8 mouse cellular contexts compared by ENCODE assay signal in genomic region chr3:88145952-88146351, GRCm38 (mm10). TPM values are rescaled to one million over a fixed set of nuclear protein-coding genes. Genes with fewer than 3 reads are reported as not detected.
DNase-seq lines count a peak whose midpoint lies in the region; ATAC-seq lines count a peak whose summit lies in the region.

No protein-coding gene starts in this region.

- no peak overlapping the region for H3K4me3 ChIP-seq in kidney, embryonic 16.5 days (ENCODE audit: low read length)
- peak overlapping the region; percentile 96 for H3K4me3 ChIP-seq in heart, embryonic 15.5 days
- peak overlapping the region; percentile 80 for H3K4me3 ChIP-seq in liver, embryonic 15.5 days (replicated peaks)

- peak overlapping the region; percentile 5; the same call in 1 of the 2 replicates for H3K9ac ChIP-seq in kidney, embryonic 16.5 days (replicated peaks; ENCODE audit: low read length)
- H3K9ac ChIP-seq in heart, embryonic 15.5 days = peak overlapping the region; percentile 91
- H3K9ac ChIP-seq in liver, embryonic 15.5 days = peak overlapping the region; percentile 25; the same call in 1 of the 2 replicates

- H3K27me3 ChIP-seq in kidney, embryonic 16.5 days (ENCODE audit: insufficient read depth, low read length) = no peaks in the 10 kb centered on the region
- H3K27me3 ChIP-seq in heart, embryonic 15.5 days = no peaks in the 10 kb centered on the region
- H3K27me3 ChIP-seq in liver, embryonic 15.5 days = 0 out of 2 replicates have a peak, but pooled peaks cover 2% of the 10 kb centered on the region

- H3K36me3 ChIP-seq in kidney, embryonic 16.5 days (ENCODE audit: insufficient read depth, low read length) = no peaks in the 10 kb centered on the region
- H3K36me3 ChIP-seq in heart, embryonic 15.5 days = no peaks in the 10 kb centered on the region
- H3K36me3 ChIP-seq in liver, embryonic 15.5 days (replicated peaks) = no peaks in the 10 kb centered on the region

- no peak for ATAC-seq in kidney, embryonic 16.5 days (ENCODE audit: low FRiP score, low TSS enrichment)
- no peak for ATAC-seq in heart, embryonic 15.5 days (replicated peaks; ENCODE audit: insufficient number of reproducible peaks, insufficient read depth, low FRiP score, low read depth)
- no peak for ATAC-seq in liver, embryonic 15.5 days (ENCODE audit: insufficient read depth)

- H3K4me1 ChIP-seq in kidney, embryonic 16.5 days (ENCODE audit: insufficient read depth, low read length) = peaks cover 76% of the 10 kb centered on the region
- H3K4me1 ChIP-seq in heart, embryonic 15.5 days (replicated peaks) = peaks cover 83% of the 10 kb centered on the region
- H3K4me1 ChIP-seq in liver, embryonic 15.5 days (replicated peaks) = peaks cover 97% of the 10 kb centered on the region

- H3K27ac ChIP-seq in kidney, embryonic 16.5 days (ENCODE audit: low read length) = no peak overlapping the region
- H3K27ac ChIP-seq in heart, embryonic 15.5 days = peak overlapping the region; percentile 100
- peak overlapping the region; percentile 96 for H3K27ac ChIP-seq in liver, embryonic 15.5 days (replicated peaks)

- 53% methylated on average over 5 of the region's 5 CpGs for WGBS in kidney, embryonic 16.5 days
- 36% methylated on average over 5 of the region's 5 CpGs for WGBS in heart, embryonic 15.5 days
- 25% methylated on average over 5 of the region's 5 CpGs for WGBS in liver, embryonic 15.5 days (ENCODE audit: insufficient replicate concordance)

- no peak for DNase-seq in kidney, adult 11 months
- DNase-seq in adrenal gland, postnatal 36 days = peak; percentile 86 to 87
- peak; percentile 60 to 80 for DNase-seq in spleen, postnatal 36 days (ENCODE audit: low spot score in 2 of 2)
- no peak for DNase-seq in layer of hippocampus, postnatal 36 days
- no peak for DNase-seq in right cerebral cortex, postnatal 25 days

- no peak overlapping the region for H3K4me2 ChIP-seq in kidney, embryonic 16.5 days (replicated peaks; ENCODE audit: low read depth, low read length)
- H3K4me2 ChIP-seq in heart, embryonic 15.5 days = peak overlapping the region; percentile 88
- peak overlapping the region; percentile 98 for H3K4me2 ChIP-seq in liver, embryonic 15.5 days

- no peaks in the 10 kb centered on the region for H3K9me3 ChIP-seq in kidney, embryonic 16.5 days (ENCODE audit: low read length)
- H3K9me3 ChIP-seq in heart, embryonic 15.5 days (replicated peaks) = no peaks in the 10 kb centered on the region
- H3K9me3 ChIP-seq in liver, embryonic 15.5 days (replicated peaks) = no peaks in the 10 kb centered on the region

RNA-seq across cellular contexts. Expression of gene Mef2d, which starts 3.8 kb away (rescaled TPM):
- 16.9 and 20.2 TPM in 2 replicates for polyA plus RNA-seq in kidney, embryonic 16.5 days (2015; fragmentation: Nextera tagmentation; extraction: Ambion mirVana)
- 10 to 100 TPM; 85.1 to 99.4 TPM for total RNA-seq in adrenal gland, postnatal 36 days (2021)
- 35.4 and 43.2 TPM in 2 replicates for polyA plus RNA-seq in heart, embryonic 15.5 days (2015; fragmentation: Nextera tagmentation; extraction: Ambion mirVana)
- 6.8 and 7.1 TPM in 2 replicates for polyA plus RNA-seq in liver, embryonic 15.5 days (2015; fragmentation: Nextera tagmentation; extraction: Ambion mirVana)
- 100 to 1,000 TPM; 191 to 207 TPM for total RNA-seq in layer of hippocampus, postnatal 36 days (2021)

Comparison
In these comparisons a context has a peak if more than half of its experiments do, and no peak if none do; other contexts are left out.
1. H3K9ac ChIP-seq: peak in every context shown above with its lines; median percentile 91 in heart, embryonic 15.5 days; 25 in liver, embryonic 15.5 days; 5 in kidney, embryonic 16.5 days.
2. DNase-seq: peak in adrenal gland, postnatal 36 days (2 of 2) and spleen, postnatal 36 days (2 of 2); none in kidney, adult 11 months (single experiment), layer of hippocampus, postnatal 36 days (0 of 2) and right cerebral cortex, postnatal 25 days (single experiment).